Mouse (Mus musculus) megakaryocyte, embryonic 14.5 days (primary cell): ENCODE data around the gene Pde6g. TPM values are rescaled to one million over a fixed set of nuclear protein-coding genes. Genes with fewer than 3 reads are reported as not detected.
A peak's percentile ranks its signal among the peaks of the same experiment; 100 is the strongest.

Experiments used
- H3K27me3 ChIP-seq: replicated peaks from 2 replicates; pipeline ENCODE3; 2012; ENCODE audit warnings: inconsistent platforms
- H3K36me3 ChIP-seq: replicated peaks from 2 replicates; pipeline ENCODE3; 2012; ENCODE audit warnings: low read length, inconsistent platforms, mixed read lengths
- H3K4me1 ChIP-seq: 2 replicates; pipeline ENCODE4 v1.6.1; 2012; ENCODE audit warnings: inconsistent platforms
- H3K4me3 ChIP-seq: replicated peaks from 2 replicates; pipeline ENCODE3; 2012; ENCODE audit warnings: moderate library complexity, mild to moderate bottlenecking, inconsistent platforms
- H3K9me3 ChIP-seq: 2 replicates; pipeline ENCODE4 v1.6.1; 2012; ENCODE audit warnings: inconsistent platforms
- FLI1 ChIP-seq: IDR thresholded peaks from 2 replicates; pipeline ENCODE4 v1.6.1; 2012; ENCODE audit warnings: low read length, inconsistent platforms, mixed read lengths
- GATA1 ChIP-seq: IDR thresholded peaks from 3 replicates; pipeline ENCODE4 v1.6.1; 2012; ENCODE audit warnings: mixed read lengths, low read length, inconsistent platforms, borderline replicate concordance
- polyA plus RNA-seq: library from polyadenylated mRNA; stranded (reverse); fragments of >175 nt; gene quantifications from 2 replicates; pipeline ENCODE4 v1.2.3, GENCODE M21; 2012; ENCODE audit warnings: low replicate concordance; ENCODE audit not compliant: insufficient read depth

The Pde6g gene
- polyA plus RNA-seq, 1 experiment = not detected

DNA sequence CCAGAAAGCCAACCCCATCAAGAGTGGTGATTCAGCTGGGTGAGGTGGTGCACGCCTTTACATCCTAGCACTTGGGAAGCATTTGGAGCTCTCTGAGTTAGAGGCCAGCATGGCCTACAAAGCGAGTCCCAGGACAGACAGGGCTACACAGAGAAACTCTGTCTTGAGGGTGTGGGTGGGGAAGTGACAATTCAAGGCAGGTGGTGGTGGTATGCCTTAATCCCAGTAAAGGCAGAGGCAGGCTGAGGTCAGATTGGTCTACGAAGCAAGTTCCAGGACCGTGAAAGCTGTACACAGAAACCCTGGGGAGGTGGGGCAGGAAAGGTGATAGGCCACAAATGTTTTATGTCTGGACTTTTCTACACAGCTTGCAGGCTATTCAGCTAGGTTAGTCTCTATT is 1.7 kb upstream of the Pde6g start:
- H3K4me1 ChIP-seq = peaks cover 52% of the 10 kb centered on the region
- no peaks in the 10 kb centered on the region for H3K9me3 ChIP-seq
- peaks cover 31% of the 10 kb centered on the region for H3K36me3 ChIP-seq
- no peak overlapping the region for H3K4me3 ChIP-seq
- TF ChIP-seq FLI1 (no peak), GATA1 (no peak)
- H3K27me3 ChIP-seq = peaks cover 8% of the 10 kb centered on the region

DNA sequence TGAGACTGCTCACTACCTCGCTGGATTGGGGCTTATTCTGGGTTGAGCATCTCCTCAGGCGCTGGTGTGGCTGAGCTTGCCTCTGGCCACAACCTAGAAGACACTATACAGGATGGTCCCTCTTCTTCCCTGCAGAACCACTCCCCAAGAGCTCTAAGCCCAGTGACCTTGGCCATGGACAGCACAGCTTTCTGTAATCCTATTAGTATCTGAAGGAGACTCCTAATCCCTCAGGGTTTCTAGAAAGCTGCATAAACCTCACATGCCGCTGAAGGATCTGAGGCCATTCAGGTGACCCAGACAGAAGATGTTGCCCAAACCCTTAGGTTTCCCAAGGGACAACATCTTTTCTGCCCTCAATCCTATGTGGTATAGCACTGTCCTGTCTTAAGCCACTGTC is 1.1 kb downstream of the Pde6g start:
- H3K9me3 ChIP-seq = no peaks in the 10 kb centered on the region
- peaks cover 23% of the 10 kb centered on the region for H3K36me3 ChIP-seq
- H3K4me1 ChIP-seq = peaks cover 41% of the 10 kb centered on the region
- H3K4me3 ChIP-seq = no peak overlapping the region
- H3K27me3 ChIP-seq = peaks cover 11% of the 10 kb centered on the region
- no peak for TF ChIP-seq GATA1
- no peak for TF ChIP-seq FLI1

GRCm38 (mm10) chr11:120447179-120447578 is 6.1 kb downstream of the Pde6g start:
- Histone ChIP-seq H3K36me3 (no peaks in the 10 kb centered on the region), H3K4me3 (no peak overlapping the region), H3K27me3 (peaks cover 19% of the 10 kb centered on the region), H3K4me1 (peaks cover 37% of the 10 kb centered on the region), H3K9me3 (no peaks in the 10 kb centered on the region)
- TF ChIP-seq GATA1 (no peak), FLI1 (no peak)

GRCm38 (mm10) chr11:120445475-120445874 is 7.8 kb downstream of the Pde6g start:
- peaks cover 14% of the 10 kb centered on the region for H3K27me3 ChIP-seq
- peaks cover 37% of the 10 kb centered on the region for H3K4me1 ChIP-seq
- H3K36me3 ChIP-seq = no peaks in the 10 kb centered on the region
- no peaks in the 10 kb centered on the region for H3K9me3 ChIP-seq
- TF ChIP-seq GATA1 (no peak), FLI1 (no peak)
- no peak overlapping the region for H3K4me3 ChIP-seq

DNA sequence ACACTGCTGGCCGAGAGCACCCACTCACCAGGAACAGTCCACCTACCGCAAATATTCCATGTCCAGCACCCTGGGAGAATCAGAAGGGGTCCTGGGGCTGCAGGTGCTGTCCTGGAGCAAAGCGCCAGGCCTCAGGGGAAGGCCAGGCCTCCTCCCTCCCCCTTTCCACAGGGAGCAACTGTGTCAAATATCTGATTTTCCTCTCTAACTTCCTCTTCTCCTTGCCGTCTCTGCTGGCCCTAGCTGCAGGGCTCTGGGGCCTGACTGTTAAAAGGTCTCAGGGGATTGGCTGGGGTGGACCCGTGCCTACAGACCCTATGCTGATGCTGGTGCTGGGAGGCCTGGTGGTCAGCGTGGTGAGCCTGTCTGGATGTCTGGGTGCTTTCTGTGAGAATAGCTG is 9.2 kb downstream of the Pde6g start:
- Histone ChIP-seq H3K36me3 (no peaks in the 10 kb centered on the region), H3K4me1 (peaks cover 37% of the 10 kb centered on the region), H3K27me3 (peaks cover 11% of the 10 kb centered on the region), H3K4me3 (no peak overlapping the region), H3K9me3 (no peaks in the 10 kb centered on the region)
- TF ChIP-seq FLI1 (no peak), GATA1 (no peak)

DNA sequence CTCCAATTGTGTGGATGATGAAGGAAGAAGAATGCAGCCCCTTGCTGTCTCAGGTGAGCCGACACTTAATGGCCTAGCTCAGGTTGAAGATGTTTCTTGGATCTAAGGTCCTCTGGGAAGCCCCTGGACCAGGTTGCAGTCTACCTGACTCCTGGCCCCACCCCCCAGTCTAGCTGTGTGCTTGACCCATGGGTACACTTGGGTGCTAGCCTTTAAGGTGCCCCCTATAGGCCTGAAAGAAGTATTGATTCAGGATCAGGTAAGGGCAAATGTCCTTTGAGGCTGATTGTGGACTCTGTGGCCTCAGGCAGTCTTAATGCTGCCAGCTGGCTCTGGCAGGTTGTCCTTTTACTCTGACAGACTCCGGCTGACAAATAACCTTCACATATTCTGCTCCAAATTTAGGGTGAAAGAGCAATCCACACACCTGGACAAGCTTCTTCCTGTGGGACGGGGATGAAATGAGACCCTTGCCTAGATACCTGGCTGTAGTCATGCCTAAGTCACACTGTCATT is 10.5 kb downstream of the Pde6g start:
- Histone ChIP-seq H3K4me3 (no peak overlapping the region), H3K36me3 (no peaks in the 10 kb centered on the region), H3K9me3 (no peaks in the 10 kb centered on the region), H3K27me3 (peaks cover 11% of the 10 kb centered on the region), H3K4me1 (peaks cover 28% of the 10 kb centered on the region)
- no peak for TF ChIP-seq FLI1
- TF ChIP-seq GATA1 = no peak

DNA sequence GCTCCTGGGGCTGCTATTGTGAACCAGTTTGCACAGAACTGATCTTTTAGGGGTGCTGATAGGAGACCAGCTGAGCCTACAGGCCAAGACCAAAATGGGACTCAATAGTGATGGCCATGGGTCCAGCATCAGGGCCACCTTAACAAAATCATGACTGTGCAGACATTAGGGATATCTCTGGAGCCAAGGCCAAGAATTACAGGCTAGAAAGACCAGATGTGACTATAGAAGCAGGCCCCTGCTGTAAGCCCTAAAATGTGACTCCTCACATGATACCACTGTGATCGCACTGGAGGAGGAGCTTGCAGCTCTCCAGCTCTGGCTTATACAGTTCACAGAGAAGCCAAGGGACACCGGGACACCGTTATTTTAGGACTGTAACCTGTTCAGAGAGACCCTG is 11.0 kb downstream of the Pde6g start, which contains the start of gene Tspan10:
Gene Tspan10, plus strand, starts transcription at position 301 of the 400 bp plus-strand sequence.
- Histone ChIP-seq H3K27me3 (peaks cover 9% of the 10 kb centered on the region), H3K4me1 (peaks cover 27% of the 10 kb centered on the region), H3K9me3 (no peaks in the 10 kb centered on the region), H3K4me3 (no peak within 1 kb of the TSS), H3K36me3 (no peaks in the 10 kb centered on the region)
- TF ChIP-seq FLI1 (no peak), GATA1 (no peak)

- Histone ChIP-seq H3K4me3 (peak overlapping the region; percentile 98), H3K27me3 (no peaks in the 10 kb centered on the region), H3K4me1 (peaks cover 24% of the 10 kb centered on the region), H3K36me3 (peaks cover 25% of the 10 kb centered on the region), H3K9me3 (no peaks in the 10 kb centered on the region)
- TF ChIP-seq GATA1 = no peak
- no peak for TF ChIP-seq FLI1
Observed at GRCm38 (mm10) chr11:120437857-120438385, 15.4 kb downstream of the Pde6g start.

- H3K4me3 ChIP-seq = peak within 1 kb of the TSS; percentile 98
- no peak for TF ChIP-seq GATA1
- TF ChIP-seq FLI1 = no peak
Observed at GRCm38 (mm10) chr11:120437152-120437856, 16.0 kb downstream of the Pde6g start, which contains the start of gene Nploc4. Gene Nploc4, minus strand, starts transcription at chr11:120437708.

GRCm38 (mm10) chr11:120426727-120427126 is 26.6 kb downstream of the Pde6g start:
- TF ChIP-seq FLI1 (no peak), GATA1 (no peak)
- H3K36me3 ChIP-seq = peaks cover 95% of the 10 kb centered on the region
- peaks cover 36% of the 10 kb centered on the region for H3K4me1 ChIP-seq
- H3K9me3 ChIP-seq = no peaks in the 10 kb centered on the region
- H3K4me3 ChIP-seq = no peak overlapping the region
- no peaks in the 10 kb centered on the region for H3K27me3 ChIP-seq

More at GRCm38 (mm10) chr11:120437152-120437856, 16.0 kb downstream of the Pde6g start, which contains the start of gene Nploc4:
- no peaks in the 10 kb centered on the region for H3K27me3 ChIP-seq
- H3K36me3 ChIP-seq = peaks cover 32% of the 10 kb centered on the region
- H3K4me1 ChIP-seq = peaks cover 24% of the 10 kb centered on the region
- no peaks in the 10 kb centered on the region for H3K9me3 ChIP-seq
